Mouse (Mus musculus) right cerebral cortex, adult 2 months (tissue): ENCODE data around the gene Tnpo1.

Experiments
- DNase-seq, 2 experiments: peaks; one replicate each; pipeline ENCODE4 v3.0.0; 2021 to 2022; ENCODE audit warnings: low spot score in 2 of 2

Gene Tnpo1

DNA sequence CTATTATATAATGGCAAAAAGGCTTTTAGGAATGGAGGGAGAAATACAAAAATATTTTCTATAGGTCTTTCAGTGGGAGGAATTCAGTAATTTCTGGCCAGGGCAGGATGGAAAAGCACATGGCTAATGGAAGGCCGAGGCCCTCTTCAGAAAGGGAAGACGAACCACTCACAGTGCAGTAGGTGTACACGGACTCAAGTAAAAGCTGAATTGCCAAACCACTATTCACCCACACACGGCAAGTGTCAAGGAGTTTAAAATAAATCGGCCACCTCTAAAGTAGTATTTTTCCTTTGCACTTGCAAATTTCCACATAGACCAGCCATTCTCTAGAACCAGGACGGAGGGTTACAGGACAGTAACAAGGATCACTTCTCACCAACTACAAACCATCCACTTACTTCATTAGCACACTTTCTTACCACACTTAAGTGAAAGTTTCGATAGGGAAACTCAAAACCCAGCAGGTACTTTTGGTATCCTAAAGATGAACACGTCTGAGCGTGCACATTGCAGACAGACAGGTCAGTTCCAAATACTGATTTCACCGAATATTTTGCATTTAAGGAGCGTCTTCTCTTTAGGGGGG is 1.2 kb downstream of the Tnpo1 start:
- no peak for DNase-seq

DNA sequence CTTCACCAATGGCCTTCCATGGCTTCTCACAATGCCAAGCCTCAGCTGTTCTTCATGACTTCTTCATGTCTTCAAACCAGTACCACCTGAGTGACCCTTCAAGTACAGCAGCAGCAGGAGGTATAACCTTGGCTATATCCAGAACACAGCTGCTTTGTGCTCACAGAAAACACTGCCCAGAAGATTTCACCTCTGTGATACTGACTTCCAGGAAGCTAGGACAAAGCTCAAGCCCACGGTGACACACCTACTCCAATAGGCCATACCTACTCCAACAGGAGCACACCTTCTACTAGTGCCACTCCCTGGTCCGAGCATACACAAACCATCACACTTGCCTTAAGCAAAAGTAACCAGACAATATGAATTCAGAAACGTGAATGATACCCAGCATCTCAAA is 3.4 kb downstream of the Tnpo1 start:
- no peak for DNase-seq

GRCm38 (mm10) chr13:98921276-98921675 is 4.9 kb downstream of the Tnpo1 start:
- no peak for DNase-seq

DNA sequence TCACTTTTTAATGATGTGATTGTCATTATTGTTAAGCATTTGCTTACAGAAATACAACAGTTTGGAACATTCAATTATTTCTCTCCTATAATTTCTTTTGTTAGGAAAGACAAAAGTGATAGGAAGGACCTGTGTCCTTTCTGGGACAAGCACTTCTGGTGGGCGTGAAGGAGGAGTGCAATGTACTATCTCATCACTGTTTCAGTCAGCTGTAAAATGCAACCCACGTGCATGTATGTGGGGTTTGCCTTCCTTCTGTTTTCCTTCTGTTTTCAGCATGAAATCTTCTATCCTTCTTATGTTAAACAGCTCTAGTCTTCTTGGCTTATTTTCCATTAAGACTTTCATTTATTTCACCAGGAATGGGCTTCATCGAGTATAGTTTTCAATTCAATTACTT is 5.9 kb downstream of the Tnpo1 start:
- no peak for DNase-seq

- no peak for DNase-seq
Measured at GRCm38 (mm10) chr13:98919695-98920094, 6.5 kb downstream of the Tnpo1 start.

DNA sequence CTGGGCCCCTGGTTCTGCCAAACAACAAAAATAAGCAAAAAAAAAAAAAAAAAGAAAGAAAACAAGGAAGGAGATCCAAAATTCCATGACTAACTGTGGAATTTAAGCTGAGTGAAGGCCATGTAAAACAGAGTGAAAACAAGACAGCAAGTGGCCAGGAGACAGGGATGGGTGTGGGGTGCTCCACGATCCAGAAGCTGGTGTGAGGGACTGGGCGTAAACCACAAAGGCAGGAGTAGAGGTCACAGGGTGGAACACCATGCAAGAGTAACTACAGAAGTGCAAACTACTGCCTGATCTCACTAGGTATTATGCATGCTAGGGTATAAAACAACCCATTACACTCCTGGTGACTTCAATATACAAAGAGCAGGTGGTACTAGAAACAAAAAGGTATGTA is 8.3 kb downstream of the Tnpo1 start:
- no peak for DNase-seq

- no peak for DNase-seq
Measured at GRCm38 (mm10) chr13:98915591-98915990, 10.6 kb downstream of the Tnpo1 start.

GRCm38 (mm10) chr13:98914844-98915212 is 11.4 kb downstream of the Tnpo1 start:
- no peak for DNase-seq

DNA sequence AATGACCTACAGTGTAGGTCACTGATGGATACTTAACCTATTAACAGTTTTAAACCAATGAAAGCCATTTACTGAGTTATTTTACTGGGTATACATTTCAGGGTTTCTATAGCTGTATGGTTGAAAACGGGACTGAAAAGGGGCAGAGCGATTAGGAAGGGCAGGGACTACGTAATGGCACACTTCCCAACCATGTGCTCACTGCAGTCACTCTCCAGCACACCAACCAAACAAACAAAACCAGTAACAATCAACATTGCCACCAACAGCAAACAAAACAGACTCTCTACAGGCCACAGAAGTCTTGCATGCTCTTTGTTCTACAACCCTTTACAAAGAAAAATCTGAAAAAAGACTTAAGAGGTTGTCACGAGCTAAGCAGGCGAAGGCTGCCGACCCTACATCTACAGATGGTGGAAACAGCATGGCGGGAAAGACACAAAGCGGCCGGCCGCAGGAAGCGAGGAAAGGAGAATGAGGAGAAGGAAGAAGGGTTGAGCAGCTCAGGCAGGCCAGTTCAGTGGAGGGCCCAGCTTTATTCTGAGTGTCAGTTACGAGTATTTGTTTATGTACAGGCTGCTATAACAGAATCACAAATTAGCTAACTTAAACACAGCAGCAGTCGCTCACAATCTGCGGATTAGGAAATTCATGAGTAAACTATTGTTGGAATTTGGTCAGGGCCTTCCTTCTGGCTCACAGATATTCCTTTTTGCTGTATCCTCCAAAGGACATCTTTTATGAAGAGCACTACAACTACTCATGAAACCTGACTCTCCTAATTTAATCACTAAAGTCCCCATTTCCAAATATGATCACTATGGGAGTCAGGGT is 12.0 kb downstream of the Tnpo1 start:
- DNase-seq: no peak

DNA sequence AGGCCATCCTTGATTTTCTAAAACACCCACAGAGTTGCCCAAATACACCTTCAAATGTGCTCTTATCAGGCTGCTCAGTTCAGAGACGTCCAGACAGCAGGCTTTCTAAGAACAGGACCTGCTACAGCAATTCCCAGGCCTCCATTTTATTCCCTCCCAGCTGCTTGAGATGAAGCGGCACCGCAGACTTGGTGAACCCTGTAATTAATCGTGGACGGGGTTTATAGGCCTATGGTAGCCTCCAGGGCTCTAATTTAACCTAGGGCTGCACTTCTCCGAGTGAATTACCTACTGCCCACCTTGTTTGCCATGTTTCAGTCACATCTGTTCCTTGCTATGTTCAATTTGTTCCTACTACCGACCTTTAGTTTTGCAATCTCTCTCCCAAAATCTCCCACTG is 13.0 kb downstream of the Tnpo1 start:
- DNase-seq: no peak

- DNase-seq: no peak
Measured at GRCm38 (mm10) chr13:98912602-98913001, 13.6 kb downstream of the Tnpo1 start.

DNA sequence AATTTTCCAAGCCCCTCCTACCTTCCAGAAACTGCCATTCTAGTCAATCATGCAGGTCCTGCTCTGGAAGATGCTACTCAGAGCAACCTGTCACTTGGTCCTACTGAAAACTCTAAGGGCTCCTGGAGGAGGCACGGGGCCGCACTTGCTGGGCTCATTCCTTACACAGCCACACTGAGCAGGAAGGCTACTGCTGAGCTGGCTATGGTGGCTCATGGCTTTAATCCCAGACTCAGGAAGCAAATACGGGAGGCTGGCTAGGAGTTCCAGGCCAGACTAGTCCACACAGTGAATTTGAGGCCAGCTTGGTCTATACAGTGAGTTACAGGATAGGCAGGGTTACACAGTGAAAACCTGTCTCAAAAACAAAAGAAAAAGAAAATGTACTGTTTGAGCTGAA is 15.4 kb downstream of the Tnpo1 start:
- no peak for DNase-seq

DNA sequence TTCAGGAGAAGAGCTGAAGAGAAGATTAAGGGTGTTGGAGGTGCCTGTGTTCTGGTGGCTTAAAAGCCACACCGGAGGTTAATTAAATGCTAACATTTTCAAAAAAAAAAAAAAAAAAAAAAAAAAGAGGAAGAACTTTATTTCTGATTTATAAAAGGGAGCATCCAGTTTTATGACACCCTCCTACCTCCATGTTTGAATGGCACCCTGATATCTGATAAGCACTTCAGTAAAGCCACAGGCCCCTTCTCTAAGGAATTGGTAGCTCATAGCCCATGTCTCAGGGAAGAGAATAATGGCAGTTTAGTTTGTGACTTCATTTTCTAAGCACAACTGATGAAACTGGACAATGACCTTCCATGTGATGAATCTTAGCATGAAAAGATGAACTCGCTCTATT is 21.6 kb downstream of the Tnpo1 start:
- no peak for DNase-seq

- no peak for DNase-seq
Measured at GRCm38 (mm10) chr13:98902366-98903025, 23.7 kb downstream of the Tnpo1 start.

DNA sequence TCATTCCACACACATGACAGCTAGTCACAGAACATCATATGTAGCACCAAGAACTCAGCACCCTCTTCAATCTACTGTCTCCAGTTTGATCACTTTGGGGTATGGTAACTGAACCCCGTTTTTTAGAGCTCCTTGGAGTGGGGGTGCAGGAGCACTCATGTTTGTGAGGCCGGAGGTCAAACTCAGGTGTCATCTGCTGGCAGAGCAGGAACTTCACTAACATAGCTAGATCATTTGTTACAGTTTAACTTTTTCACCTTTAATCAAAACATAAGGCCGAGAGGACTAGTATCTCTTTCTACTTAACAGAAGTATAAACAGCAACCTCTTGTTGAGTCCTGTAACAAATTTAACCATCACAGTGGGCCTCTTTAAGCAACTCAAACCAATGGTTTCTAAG is 26.6 kb downstream of the Tnpo1 start:
- DNase-seq: no peak

GRCm38 (mm10) chr13:98897577-98897976 is 28.6 kb downstream of the Tnpo1 start:
- no peak for DNase-seq

DNA sequence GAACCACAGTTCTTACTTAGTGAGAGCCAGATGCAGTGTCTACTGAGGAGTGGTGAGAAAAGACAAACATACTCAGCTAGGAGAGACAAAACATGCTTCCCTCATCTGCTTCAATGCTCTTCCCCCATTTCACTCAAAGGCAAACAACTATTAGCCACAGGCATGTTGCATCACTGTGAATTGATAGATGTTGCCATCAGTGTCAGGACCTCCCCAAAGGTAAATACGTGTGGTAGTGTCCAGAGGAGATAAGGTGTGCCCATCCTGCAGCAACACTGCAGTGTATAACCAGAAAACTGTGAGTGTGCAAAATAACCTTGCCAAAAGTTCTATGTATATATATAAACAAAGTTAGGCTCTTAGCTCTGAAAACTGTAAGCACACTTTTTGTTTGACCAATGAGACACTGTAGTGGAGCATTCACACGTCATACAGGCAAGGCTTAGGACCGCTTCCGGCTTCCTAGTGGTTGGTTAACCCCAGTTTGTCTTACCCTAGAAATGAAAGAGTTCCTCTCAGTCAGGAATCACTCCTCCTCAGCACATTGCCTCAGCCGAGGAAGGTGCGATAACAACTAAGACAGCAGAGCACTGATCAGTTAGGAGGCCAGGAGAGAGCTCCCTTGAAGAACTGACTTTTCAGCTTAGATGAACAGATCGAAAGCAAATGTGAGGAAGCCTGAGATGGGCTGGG is 29.6 kb downstream of the Tnpo1 start:
- DNase-seq: no peak

GRCm38 (mm10) chr13:98896013-98896412 is 30.2 kb downstream of the Tnpo1 start:
- no peak for DNase-seq

GRCm38 (mm10) chr13:98894900-98895299 is 31.3 kb downstream of the Tnpo1 start:
- no peak for DNase-seq

DNA sequence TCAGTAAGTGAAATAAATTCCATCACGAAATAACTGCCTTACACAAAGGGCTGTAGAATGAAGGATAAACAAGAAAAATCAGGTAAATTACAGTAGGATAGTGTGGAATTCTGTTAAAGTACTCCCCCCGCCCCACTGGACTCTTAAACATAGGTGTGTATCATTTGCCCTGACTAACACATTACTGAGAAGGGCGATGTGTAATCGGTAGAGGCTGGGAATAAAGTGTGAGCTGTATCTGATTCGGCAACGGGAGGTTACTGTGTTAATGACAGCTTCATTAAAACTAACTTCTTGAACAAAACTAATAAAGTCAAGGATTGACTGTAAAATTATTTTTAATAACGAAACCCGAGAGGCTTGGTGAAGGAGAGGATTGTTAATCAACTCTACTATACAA is 34.7 kb downstream of the Tnpo1 start:
- DNase-seq: no peak

GRCm38 (mm10) chr13:98890871-98891219 is 35.3 kb downstream of the Tnpo1 start:
- peak; percentile 80 to 89 for DNase-seq

DNA sequence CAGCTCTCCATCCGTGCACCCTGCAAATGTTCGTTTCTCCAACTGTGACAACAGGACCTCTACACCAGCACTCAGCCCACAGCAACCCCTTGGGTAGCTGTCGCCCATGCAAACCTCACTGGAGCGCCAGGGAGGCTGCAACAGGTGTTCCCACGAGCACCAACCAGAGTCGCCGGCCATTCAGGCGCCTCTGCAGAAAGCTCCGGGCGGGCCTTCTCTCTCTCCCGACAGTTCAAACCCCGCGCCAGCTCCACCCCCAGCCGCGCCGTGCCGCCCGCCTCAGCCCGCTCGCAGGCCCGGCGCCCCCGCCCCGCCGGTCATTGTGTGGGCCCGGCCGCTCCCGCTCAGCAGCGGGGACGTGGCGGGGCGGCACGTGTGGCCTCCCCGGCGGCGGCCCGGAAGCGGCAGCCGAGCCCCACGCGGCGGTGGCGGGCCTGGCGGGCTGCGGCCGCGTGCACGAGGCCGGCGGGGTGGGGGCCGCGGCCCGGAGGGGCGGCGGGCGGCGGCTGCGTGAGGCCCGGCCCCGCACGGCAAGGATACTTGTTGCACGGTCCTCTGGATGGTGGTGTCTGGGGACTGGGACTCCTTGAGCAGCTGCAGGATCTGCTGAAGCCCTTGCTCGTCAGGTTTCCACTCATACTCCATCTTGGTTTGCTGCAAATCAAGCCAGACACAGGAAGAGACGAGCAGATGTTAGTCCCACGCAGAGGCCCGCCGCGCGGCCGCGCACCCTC is 35.9 kb downstream of the Tnpo1 start:
- peak; percentile 50 to 65 for DNase-seq
